Mouse (Mus musculus): ENCODE results near the gene Cygb.

The Cygb gene

GRCm38 (mm10) chr11:116604097-116604496 lies 50.0 kb downstream of the Cygb start:
- ChIA-PET POLR2A (interaction anchor here (0.5 to 4.8 kb wide), 30 partner anchors 8 to 580 kb away, joined by 3 to 71 read pairs (median 6); partner anchors contain the start of genes Aanat (in 2 of the 4) and Rhbdf2 (in 1 of the 4)), CTCF (interaction anchor here (0.5 to 5.2 kb wide), 50 partner anchors 9 to 434 kb away, joined by 3 to 91 read pairs (median 6); partner anchors contain the start of genes Aanat (in 4 of the 4), Cygb (in 1 of the 4) and Mxra7 (in 1 of the 4))

GRCm38 (mm10) chr11:116603339-116603738 lies 50.8 kb downstream of the Cygb start:
- ChIA-PET POLR2A (interaction anchor here in 3 of 4 experiments (0.8 to 4.8 kb wide), 29 partner anchors 8 to 579 kb away, joined by 3 to 71 read pairs (median 5); partner anchors contain the start of genes Aanat (in 1 of the 3), Exoc7 (in 1 of the 3) and Rhbdf2 (in 1 of the 3)), CTCF (interaction anchor here (0.5 to 5.2 kb wide), 77 partner anchors 8 to 1867 kb away, joined by 3 to 91 read pairs (median 4); partner anchors contain the start of genes Aanat (in 3 of the 4), Cygb (in 1 of the 4), Mxra7 (in 1 of the 4) and Prpsap1 (in 1 of the 4))

- ChIA-PET CTCF (interaction anchor here in 3 of 4 experiments (0.7 to 5.2 kb wide), 8 partner anchors 10 to 355 kb away, joined by 3 to 49 read pairs (median 6); partner anchors contain the start of gene Aanat (in 2 of the 3)), POLR2A (interaction anchor here in 3 of 4 experiments (0.6 to 4.8 kb wide), 3 partner anchors 10 to 34 kb away, joined by 3 to 71 read pairs (median 7); no protein-coding TSS in a partner anchor)
These were observed 52.1 kb downstream of the Cygb start for GRCm38 (mm10) chr11:116602043-116602442.

- ChIA-PET POLR2A (interaction anchor here in 3 of 4 experiments (0.6 to 4.8 kb wide), 5 partner anchors 9 to 65 kb away, joined by 3 to 71 read pairs (median 4); no protein-coding TSS in a partner anchor), CTCF (interaction anchor here (0.6 to 5.2 kb wide), 10 partner anchors 9 to 1108 kb away, joined by 3 to 49 read pairs (median 4); partner anchors contain the start of gene Aanat (in 2 of the 4))
These were observed 52.9 kb downstream of the Cygb start for GRCm38 (mm10) chr11:116601166-116601565.

GRCm38 (mm10) chr11:116599230-116599629 lies 54.9 kb downstream of the Cygb start:
- POLR2A ChIA-PET, result interaction anchor here in 2 of 4 experiments (0.7 to 1.2 kb wide), 2 partner anchors 26 to 74 kb away, joined by 3 to 4 read pairs; no protein-coding TSS in a partner anchor
- CTCF ChIA-PET, result interaction anchor here in 2 of 4 experiments (0.8 to 3.4 kb wide), 5 partner anchors 9 to 105 kb away, joined by 3 to 19 read pairs (median 5); partner anchors contain the start of genes Aanat (in 1 of the 2) and Prpsap1 (in 1 of the 2)

GRCm38 (mm10) chr11:116598193-116598592 lies 55.9 kb downstream of the Cygb start:
- POLR2A ChIA-PET, result interaction anchor here in 3 of 4 experiments (0.7 to 1.2 kb wide), 9 partner anchors 11 to 210 kb away, joined by 3 to 5 read pairs (median 3); partner anchors contain the start of gene Aanat (in 1 of the 3)
- CTCF ChIA-PET, result interaction anchor here in 3 of 4 experiments (0.6 to 3.4 kb wide), 6 partner anchors 11 to 214 kb away, joined by 3 to 19 read pairs (median 5); partner anchors contain the start of genes Aanat (in 1 of the 3) and Prpsap1 (in 1 of the 3)

GRCm38 (mm10) chr11:116596766-116597165 lies 57.3 kb downstream of the Cygb start:
- CTCF ChIA-PET, result interaction anchor here in 2 of 4 experiments (0.6 to 3.4 kb wide), 5 partner anchors 10 to 46 kb away, joined by 3 to 19 read pairs (median 4); partner anchors contain the start of gene Aanat (in 2 of the 2)
- POLR2A ChIA-PET, result interaction anchor here in 2 of 4 experiments (0.6 to 1.7 kb wide), 5 partner anchors 10 to 27 kb away, joined by 3 to 6 read pairs (median 3); partner anchors contain the start of gene Aanat (in 1 of the 2)

Measured in embryonic stem cell, embryonic (primary cell).